Mouse (Mus musculus): ENCODE measurements around the gene Syne2. TPM values are rescaled to one million over a fixed set of nuclear protein-coding genes. Genes with fewer than 3 reads are reported as not detected.
"Not testable (repeated sequence)": the region's sequence is repeated elsewhere in the genome, so short reads cannot be mapped to it uniquely, and the experiment has no call there.

Syne2 gene
- 46.2 and 55.0 TPM in 2 replicates for polyA plus RNA-seq (2015; fragmentation: Nextera tagmentation; extraction: Ambion mirVana)

DNA sequence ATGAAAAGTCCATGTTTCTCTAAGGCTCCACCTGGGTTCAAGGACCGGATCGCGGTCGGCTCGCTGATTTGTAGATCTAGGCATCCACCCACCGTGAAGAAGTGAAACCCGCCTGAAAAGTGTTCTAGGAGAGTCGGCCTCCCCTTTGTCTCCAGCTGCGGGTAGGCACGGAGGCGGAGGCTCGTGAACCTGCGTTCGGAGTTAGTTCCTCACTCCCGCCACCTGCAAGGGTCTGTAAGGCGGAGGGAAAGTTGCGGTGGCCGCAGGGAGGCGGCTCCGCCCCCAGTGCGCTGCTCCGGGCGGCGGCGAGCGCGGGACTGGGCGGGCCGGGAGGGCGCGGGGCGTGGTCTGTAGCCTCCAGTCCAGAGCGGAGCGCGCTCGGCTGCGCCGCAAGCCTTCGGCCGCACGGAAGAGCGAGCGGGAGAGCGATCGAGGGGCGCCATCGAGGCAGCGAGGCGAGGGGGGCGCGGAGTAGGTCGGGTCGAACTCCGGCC is at the start of gene Syne2:
TSS of gene Syne2 (plus strand) at position 176 of the 494 bp plus-strand sequence.
- Histone ChIP-seq H3K4me2 (peak within 1 kb of the TSS; percentile 68), H3K9ac (peak within 1 kb of the TSS; percentile 73), H3K27me3 (no peaks in the 10 kb centered on the region), H3K4me1 (replicated peaks) (peaks cover 17% of the 10 kb centered on the region), H3K4me3 (peak within 1 kb of the TSS; percentile 78), H3K27ac (replicated peaks) (peak within 1 kb of the TSS; percentile 49), H3K9me3 (no peaks in the 10 kb centered on the region), H3K36me3 (no peaks in the 10 kb centered on the region)
- peak; percentile 94 for ATAC-seq (ENCODE audit: low FRiP score, low read depth)
- under 1% methylated on average over 47 of the region's 54 CpGs for WGBS

DNA sequence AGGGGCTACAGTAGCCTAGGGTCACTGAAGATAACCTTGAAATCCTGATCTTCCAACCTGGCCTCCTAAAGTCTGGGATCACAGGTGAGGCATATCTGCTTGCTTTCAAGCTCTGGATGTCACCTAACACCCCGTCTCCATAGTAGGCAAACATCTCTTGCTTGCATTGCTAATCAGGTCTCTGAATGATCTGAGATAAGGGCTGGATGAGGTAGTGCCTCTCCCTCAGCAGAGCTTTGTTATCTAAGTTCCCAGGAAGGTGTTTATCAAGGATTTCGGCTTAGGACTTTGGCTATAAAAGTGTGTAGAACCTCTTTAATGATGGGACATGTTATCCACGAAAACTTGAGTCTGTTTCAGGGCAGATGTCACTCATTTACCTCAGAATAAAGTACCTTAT is 46.5 kb upstream of the Syne2 start:
- Histone ChIP-seq H3K4me2 (no peak overlapping the region), H3K36me3 (no peaks in the 10 kb centered on the region), H3K9ac (no peak overlapping the region), H3K27me3 (no peaks in the 10 kb centered on the region), H3K9me3 (no peaks in the 10 kb centered on the region), H3K4me3 (no peak overlapping the region), H3K4me1 (replicated peaks) (no peaks in the 10 kb centered on the region), H3K27ac (replicated peaks) (no peak overlapping the region)
- 76% methylated on average over 3 of the region's 3 CpGs for WGBS
- ATAC-seq (ENCODE audit: low FRiP score, low read depth): no peak

DNA sequence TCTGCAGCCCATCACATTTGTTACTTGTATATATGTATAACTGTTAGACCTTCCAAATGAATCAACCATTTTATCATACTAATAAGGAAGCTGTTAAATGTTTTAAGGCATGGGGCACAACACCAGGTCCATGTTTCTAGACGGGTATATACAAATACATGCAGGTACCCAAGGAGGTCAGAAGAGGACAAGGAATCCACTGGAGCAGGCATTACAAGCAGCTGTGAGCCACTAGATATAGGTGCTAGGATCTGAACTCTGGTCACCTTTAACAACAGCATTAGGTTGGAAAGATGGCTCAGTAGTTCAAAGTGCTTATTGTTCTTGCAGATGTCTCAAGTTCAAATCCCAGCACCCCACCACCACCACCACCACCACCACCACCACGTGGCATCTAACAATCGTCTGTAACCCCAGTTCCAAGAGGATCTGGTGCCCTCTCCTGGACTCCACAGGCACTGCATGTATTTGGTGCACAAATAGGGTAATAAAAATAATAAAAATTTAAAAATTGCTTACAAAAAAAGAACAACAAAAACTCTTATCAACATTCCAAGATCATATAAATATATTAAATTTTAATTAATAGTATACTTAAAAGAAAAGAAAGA is 45.4 kb upstream of the Syne2 start:
- Histone ChIP-seq H3K27ac (replicated peaks) (no peak overlapping the region), H3K9me3 (no peaks in the 10 kb centered on the region), H3K4me1 (replicated peaks) (no peaks in the 10 kb centered on the region), H3K27me3 (no peaks in the 10 kb centered on the region), H3K9ac (no peak overlapping the region), H3K4me3 (no peak overlapping the region), H3K36me3 (no peaks in the 10 kb centered on the region), H3K4me2 (no peak overlapping the region)
- 27% methylated on average over 3 of the region's 3 CpGs for WGBS
- ATAC-seq (ENCODE audit: low FRiP score, low read depth): no peak

DNA sequence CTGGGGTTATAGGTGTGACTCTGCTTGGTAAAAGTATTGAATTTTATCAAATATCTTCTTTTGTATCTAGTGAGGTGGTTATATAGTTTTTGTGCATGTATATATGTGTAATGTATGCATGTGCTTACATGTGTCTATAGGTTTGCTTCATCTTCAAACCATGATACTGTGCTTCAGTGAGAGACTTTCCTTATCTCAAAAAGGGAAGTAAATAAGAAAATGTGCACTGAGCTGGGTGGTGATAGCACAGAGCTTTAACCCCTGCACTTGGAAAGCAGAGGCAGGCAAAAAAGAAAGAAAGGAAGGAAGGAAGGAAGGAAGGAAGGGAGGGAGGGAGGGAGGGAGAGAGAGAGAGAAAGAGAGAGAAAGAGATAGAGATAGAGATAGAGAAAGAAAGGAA is 36.5 kb upstream of the Syne2 start:
- Histone ChIP-seq H3K4me3 (no peak overlapping the region), H3K27me3 (no peaks in the 10 kb centered on the region), H3K9ac (no peak overlapping the region), H3K4me2 (no peak overlapping the region), H3K9me3 (no peaks in the 10 kb centered on the region), H3K36me3 (no peaks in the 10 kb centered on the region), H3K4me1 (replicated peaks) (no peaks in the 10 kb centered on the region), H3K27ac (replicated peaks) (no peak overlapping the region)
- no peak for ATAC-seq (ENCODE audit: low FRiP score, low read depth)

DNA sequence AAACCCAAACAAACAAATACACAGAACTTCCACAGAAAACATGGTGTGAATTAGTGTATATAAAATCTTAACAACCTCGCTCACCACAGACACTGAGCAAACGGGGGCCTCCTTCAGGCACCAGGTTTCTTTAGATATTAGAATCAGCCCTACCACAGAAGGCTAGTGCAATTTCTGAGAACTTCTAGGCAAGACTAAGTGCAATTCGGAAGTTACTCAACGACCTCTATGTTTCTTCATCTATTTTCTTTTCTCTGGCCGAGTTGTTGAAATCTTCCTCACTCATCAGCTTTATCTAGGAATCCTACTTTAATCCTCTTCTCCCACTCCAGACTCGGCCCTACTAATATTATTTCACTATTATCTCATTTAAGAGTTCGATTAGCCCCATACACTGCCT is 35.9 kb upstream of the Syne2 start:
- ATAC-seq (ENCODE audit: low FRiP score, low read depth): no peak
- H3K36me3 ChIP-seq: no peaks in the 10 kb centered on the region
- H3K4me1 ChIP-seq (replicated peaks): no peaks in the 10 kb centered on the region
- no peak overlapping the region for H3K4me3 ChIP-seq
- H3K9ac ChIP-seq: no peak overlapping the region
- no peaks in the 10 kb centered on the region for H3K9me3 ChIP-seq
- 95% methylated on average over 7 of the region's 7 CpGs for WGBS
- no peak overlapping the region for H3K4me2 ChIP-seq
- H3K27ac ChIP-seq (replicated peaks): no peak overlapping the region
- no peaks in the 10 kb centered on the region for H3K27me3 ChIP-seq

DNA sequence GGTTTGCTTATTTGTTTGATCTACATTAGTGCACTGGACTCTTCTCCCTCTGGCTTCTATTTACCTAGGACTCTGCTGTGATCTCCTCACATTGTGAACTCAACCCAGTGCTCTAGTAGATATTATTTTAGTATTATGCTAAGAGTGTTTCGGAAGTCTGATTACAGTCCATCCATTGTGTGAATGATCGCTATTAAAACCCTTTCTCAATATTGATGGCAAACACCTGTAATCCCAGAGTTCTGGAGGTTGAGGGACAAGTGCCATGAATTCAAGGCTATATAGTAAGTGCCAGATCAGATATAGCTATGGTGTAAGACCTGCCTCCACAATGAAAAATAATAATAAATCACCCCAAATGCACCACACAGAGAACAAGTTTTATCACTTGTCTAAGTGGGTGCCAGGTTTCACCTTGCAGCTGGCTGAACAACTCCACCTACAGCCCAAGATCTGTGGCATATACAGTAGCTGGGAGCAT is 33.6 kb upstream of the Syne2 start:
- H3K27me3 ChIP-seq: no peaks in the 10 kb centered on the region
- no peaks in the 10 kb centered on the region for H3K36me3 ChIP-seq
- no peaks in the 10 kb centered on the region for H3K9me3 ChIP-seq
- H3K4me1 ChIP-seq (replicated peaks): no peaks in the 10 kb centered on the region
- ATAC-seq (ENCODE audit: low FRiP score, low read depth): no peak
- no peak overlapping the region for H3K27ac ChIP-seq (replicated peaks)
- H3K4me2 ChIP-seq: no peak overlapping the region
- no peak overlapping the region for H3K9ac ChIP-seq
- WGBS: 93% methylated on average over 2 of the region's 2 CpGs
- no peak overlapping the region for H3K4me3 ChIP-seq

DNA sequence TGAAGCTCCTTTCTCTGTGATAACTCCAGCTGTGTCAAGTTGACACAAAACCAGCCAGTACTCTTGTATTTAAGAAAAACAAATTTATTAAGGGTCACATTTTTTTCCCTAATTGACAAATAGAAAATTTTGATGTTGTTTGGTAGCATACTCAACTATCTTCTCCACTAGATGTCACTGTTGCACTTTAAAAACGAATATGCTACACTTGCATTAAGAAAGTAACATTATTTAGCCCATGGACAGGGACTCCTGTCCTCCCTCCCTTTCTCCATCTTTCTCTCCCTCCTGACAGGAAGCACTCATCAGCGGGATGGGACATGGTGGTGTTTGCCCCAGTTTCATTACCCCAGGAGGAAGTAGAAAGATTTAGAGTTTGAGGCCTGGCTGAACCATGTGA is 31.3 kb upstream of the Syne2 start:
- H3K36me3 ChIP-seq; H3K27me3 ChIP-seq; H3K4me1 ChIP-seq (replicated peaks); H3K4me2 ChIP-seq; H3K9me3 ChIP-seq; ATAC-seq (ENCODE audit: low FRiP score, low read depth); H3K4me3 ChIP-seq; H3K27ac ChIP-seq (replicated peaks); H3K9ac ChIP-seq: not testable (repeated sequence)
- 0% methylated on average over 2 of the region's 2 CpGs for WGBS

DNA sequence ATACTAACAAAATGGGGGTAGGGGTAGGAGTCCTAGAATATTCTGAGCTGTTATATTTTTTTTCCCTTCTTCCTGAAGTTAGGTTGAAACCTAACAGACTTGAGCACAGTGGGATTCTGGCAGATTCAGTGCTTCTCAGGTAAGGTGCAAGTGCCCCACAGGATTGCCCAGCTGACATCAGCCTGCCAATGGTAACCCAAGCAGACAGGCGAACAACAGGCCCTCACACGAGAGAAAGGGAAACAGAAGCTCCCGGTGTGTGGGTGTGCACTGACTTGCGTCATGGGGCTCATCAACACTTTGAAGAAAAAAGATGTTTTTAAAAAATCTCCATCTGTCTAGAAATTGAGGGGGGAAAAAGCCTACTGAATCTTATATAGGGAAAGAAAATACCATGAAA is 28.5 kb upstream of the Syne2 start:
- WGBS: 50% methylated on average over 4 of the region's 4 CpGs
- Histone ChIP-seq H3K27me3 (no peaks in the 10 kb centered on the region), H3K4me3 (no peak overlapping the region), H3K9me3 (no peaks in the 10 kb centered on the region), H3K36me3 (no peaks in the 10 kb centered on the region), H3K9ac (no peak overlapping the region), H3K4me2 (no peak overlapping the region), H3K4me1 (replicated peaks) (no peaks in the 10 kb centered on the region), H3K27ac (replicated peaks) (no peak overlapping the region)
- ATAC-seq (ENCODE audit: low FRiP score, low read depth): no peak

DNA sequence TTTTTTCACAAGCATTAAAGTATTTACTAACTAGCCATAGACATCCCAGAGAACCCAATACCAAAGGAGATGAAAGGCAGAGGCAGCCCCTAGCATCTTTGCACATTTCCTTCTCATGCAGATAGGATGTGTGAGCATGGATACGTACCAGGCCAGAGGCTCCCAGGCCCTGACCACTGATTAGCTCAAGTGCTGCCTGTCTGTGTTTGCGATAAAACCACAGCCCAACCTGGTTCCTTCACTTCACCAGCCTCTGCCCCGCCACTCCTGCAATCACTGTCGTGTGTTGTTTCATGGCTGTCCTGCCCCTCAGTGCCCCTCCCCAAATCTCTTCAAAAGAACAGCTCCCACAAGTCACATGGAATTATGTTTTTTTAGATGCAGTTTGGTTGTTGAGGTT is 23.4 kb upstream of the Syne2 start:
- no peak overlapping the region for H3K4me3 ChIP-seq
- no peak overlapping the region for H3K9ac ChIP-seq
- no peaks in the 10 kb centered on the region for H3K9me3 ChIP-seq
- no peak overlapping the region for H3K27ac ChIP-seq (replicated peaks)
- no peak for ATAC-seq (ENCODE audit: low FRiP score, low read depth)
- H3K4me1 ChIP-seq (replicated peaks): no peaks in the 10 kb centered on the region
- H3K4me2 ChIP-seq: no peak overlapping the region
- H3K36me3 ChIP-seq: no peaks in the 10 kb centered on the region
- H3K27me3 ChIP-seq: no peaks in the 10 kb centered on the region
- WGBS: 74% methylated on average over 4 of the region's 4 CpGs

DNA sequence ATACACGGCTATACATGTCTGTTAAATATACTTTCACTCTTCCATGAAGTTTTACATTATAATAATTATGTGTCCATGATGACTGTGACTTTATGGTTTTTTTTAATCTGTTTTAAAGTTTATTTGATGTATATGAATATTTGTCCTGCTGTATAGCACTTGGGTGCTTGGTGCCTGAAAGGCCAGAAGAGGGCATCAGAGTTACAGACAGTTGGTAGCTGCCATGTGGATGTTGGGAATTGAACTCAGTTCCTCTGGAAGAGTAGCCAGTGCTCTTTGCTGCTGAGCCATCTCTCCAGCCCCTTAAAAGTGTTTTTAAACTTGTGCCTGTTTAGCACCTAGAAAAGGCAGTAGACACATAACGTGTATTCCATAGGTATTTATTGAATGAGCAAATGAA is 21.4 kb upstream of the Syne2 start:
- Histone ChIP-seq H3K4me2 (no peak overlapping the region), H3K4me1 (replicated peaks) (no peaks in the 10 kb centered on the region), H3K9me3 (no peaks in the 10 kb centered on the region), H3K27ac (replicated peaks) (no peak overlapping the region), H3K9ac (no peak overlapping the region), H3K36me3 (no peaks in the 10 kb centered on the region), H3K4me3 (no peak overlapping the region), H3K27me3 (no peaks in the 10 kb centered on the region)
- no peak for ATAC-seq (ENCODE audit: low FRiP score, low read depth)
- WGBS: 76% methylated on average over 2 of the region's 2 CpGs

DNA sequence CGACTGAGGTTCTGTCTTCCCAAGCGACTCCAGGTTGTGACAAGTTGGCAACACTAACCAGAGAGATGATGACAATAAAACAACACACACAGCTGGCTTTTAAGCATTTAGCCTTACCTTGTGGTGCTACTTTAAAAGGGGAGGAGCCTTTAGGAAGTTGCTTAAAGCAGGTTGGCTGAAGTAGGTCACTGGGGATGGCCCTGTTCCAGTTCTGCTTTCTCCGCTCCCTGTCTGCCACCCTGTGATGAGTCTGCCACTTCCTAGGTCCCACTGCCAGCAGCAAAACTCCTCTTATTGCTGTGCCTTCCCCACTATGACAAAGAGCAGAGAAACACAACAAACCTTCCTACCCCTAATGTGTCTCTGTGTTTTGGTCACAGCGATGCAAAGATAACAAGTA is 11.7 kb upstream of the Syne2 start:
- 88% methylated on average over 4 of the region's 4 CpGs for WGBS

DNA sequence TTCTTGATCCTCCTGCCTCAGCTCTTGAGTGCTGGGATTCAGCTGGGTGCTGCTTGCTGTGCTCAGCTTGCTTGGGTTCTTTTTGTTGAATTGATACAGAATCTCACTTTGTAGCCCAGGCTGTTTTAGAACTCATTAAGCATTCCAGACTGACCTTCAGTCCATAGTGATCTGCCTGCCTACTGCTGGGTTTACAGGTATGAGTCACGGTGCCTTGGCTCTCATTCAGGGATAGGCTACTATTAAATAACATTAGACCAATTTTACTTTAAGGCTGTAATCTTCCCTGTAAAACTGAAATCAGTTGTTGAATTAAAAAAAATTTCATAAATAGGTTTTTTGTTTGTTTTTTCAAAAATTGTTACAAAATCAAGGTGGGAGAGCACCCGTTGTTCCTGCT is 4.2 kb upstream of the Syne2 start:
- Histone ChIP-seq H3K27ac (replicated peaks) (no peak overlapping the region), H3K4me3 (no peak overlapping the region), H3K9ac (no peak overlapping the region), H3K4me2 (no peak overlapping the region), H3K4me1 (replicated peaks) (peaks cover 9% of the 10 kb centered on the region), H3K27me3 (no peaks in the 10 kb centered on the region), H3K36me3 (no peaks in the 10 kb centered on the region), H3K9me3 (no peaks in the 10 kb centered on the region)
- WGBS: 93% methylated on average over 2 of the region's 2 CpGs
- no peak for ATAC-seq (ENCODE audit: low FRiP score, low read depth)

More for the DNA sequence above, 11.7 kb upstream of the Syne2 start:
- Histone ChIP-seq H3K4me2 (no peak overlapping the region), H3K4me3 (no peak overlapping the region), H3K9me3 (no peaks in the 10 kb centered on the region), H3K9ac (no peak overlapping the region), H3K27me3 (no peaks in the 10 kb centered on the region), H3K4me1 (replicated peaks) (no peaks in the 10 kb centered on the region), H3K36me3 (no peaks in the 10 kb centered on the region), H3K27ac (replicated peaks) (no peak overlapping the region)
- ATAC-seq (ENCODE audit: low FRiP score, low read depth): no peak

DNA sequence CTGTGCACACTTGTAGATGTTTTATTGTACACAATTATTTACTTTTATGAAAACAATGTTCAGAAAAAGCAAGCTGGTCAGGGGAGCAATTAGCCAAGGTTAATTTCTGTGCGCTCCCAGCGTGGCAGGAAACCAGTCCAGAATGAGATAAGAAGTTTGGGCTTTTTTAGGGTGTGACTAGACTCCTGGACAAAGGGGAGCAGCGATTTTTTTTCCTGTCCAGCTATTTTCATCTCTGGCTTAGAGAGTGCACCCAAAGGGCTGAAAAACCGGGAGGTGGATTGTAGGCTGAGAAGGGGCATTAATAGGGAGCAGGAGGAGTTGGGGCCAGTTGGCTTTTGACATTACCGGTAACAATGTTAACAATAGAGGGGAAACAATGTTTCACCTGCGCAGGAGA is 3.4 kb upstream of the Syne2 start:
- 85% methylated on average over 6 of the region's 6 CpGs for WGBS
- Histone ChIP-seq H3K9me3 (no peaks in the 10 kb centered on the region), H3K27ac (replicated peaks) (no peak overlapping the region), H3K9ac (no peak overlapping the region), H3K4me1 (replicated peaks) (peaks cover 14% of the 10 kb centered on the region), H3K27me3 (no peaks in the 10 kb centered on the region), H3K4me2 (no peak overlapping the region), H3K4me3 (no peak overlapping the region), H3K36me3 (no peaks in the 10 kb centered on the region)
- ATAC-seq (ENCODE audit: low FRiP score, low read depth): no peak

Measured in hindbrain, embryonic 15.5 days (tissue).